ENCODE assay signal across 9 mouse cellular contexts in the genomic region with DNA sequence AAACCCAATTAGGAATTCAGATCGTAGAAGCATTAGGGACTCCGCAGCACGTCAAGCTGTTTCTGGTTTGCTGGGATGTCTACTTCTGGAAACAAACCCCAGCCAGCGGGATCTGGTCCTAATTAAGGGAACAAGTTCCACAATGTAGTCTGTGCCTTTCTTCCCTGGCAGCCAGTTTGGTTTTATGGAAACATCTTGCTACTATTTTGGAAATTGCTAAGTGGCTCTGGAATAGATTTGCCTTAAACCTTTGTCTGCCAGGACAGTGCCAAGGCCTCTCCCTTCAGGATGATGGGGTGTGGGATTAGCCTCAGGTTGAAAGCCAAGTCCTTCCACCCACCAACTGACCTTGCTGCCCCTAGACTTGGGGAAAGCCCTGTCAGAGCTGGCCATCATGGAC.
A peak's percentile ranks its signal among the peaks of the same experiment; 100 is the strongest.
DNase-seq lines count a peak whose midpoint lies in the region; ATAC-seq and TF ChIP-seq lines count a peak whose summit lies in the region.
"Had no signal": no experiment of that assay in that cellular context is flagged by ENCODE, and none has a peak within 500 bp of the region (broad histone marks: within the 10 kb centered on the region; RNA-seq: fewer than 3 reads in every experiment).

No protein-coding gene starts in this region.

- H3K79me2 ChIP-seq in heart, adult 2 months (replicated peaks; ENCODE audit: control insufficient read depth, insufficient read depth, low read length), result no peaks in the 10 kb centered on the region

- no peak overlapping the region; the same call in 1 of the 2 replicates for H3K4me3 ChIP-seq in heart, adult 2 months
- H3K4me3 ChIP-seq in forebrain, embryonic 10.5 days, result peak overlapping the region; percentile 23; the same call in 1 of the 2 replicates
- peak overlapping the region; percentile 37; the same call in 1 of the 2 replicates for H3K4me3 ChIP-seq in layer of hippocampus, adult 2 months
- no peak overlapping the region for H3K4me3 ChIP-seq in midbrain, postnatal 0 days (ENCODE audit: low read depth, low read length)
- no peak overlapping the region for H3K4me3 ChIP-seq in liver, embryonic 11.5 days (ENCODE audit: low read depth, low read length)

- no peaks in the 10 kb centered on the region for H3K9me3 ChIP-seq in forebrain, embryonic 10.5 days
- no peaks in the 10 kb centered on the region for H3K9me3 ChIP-seq in midbrain, postnatal 0 days (ENCODE audit: low read length)
- H3K9me3 ChIP-seq in liver, embryonic 11.5 days (ENCODE audit: control insufficient read depth, low read length), result no peaks in the 10 kb centered on the region

- intact Hi-C loops in heart, adult 2 months (cut with DNase I), result no loop called here
- intact Hi-C loops in heart, postnatal 25 days (cut with DNase I), result no loop called here

- H3K4me1 ChIP-seq in heart, adult 2 months (ENCODE audit: control insufficient read depth, insufficient read depth, low read length), result peaks cover 9% of the 10 kb centered on the region
- peaks cover 55% of the 10 kb centered on the region for H3K4me1 ChIP-seq in forebrain, embryonic 10.5 days
- H3K4me1 ChIP-seq in midbrain, postnatal 0 days (ENCODE audit: insufficient read depth, low read length), result peaks cover 8% of the 10 kb centered on the region
- no peaks in the 10 kb centered on the region; the same call in 1 of the 2 replicates for H3K4me1 ChIP-seq in liver, embryonic 11.5 days (replicated peaks; ENCODE audit: control insufficient read depth, insufficient read depth, low read length)

- H3K27me3 ChIP-seq in heart, adult 2 months (ENCODE audit: control insufficient read depth, insufficient read depth, low read length), result no peaks in the 10 kb centered on the region
- H3K27me3 ChIP-seq in forebrain, embryonic 10.5 days (ENCODE audit: poor library complexity, severe bottlenecking), result peaks cover 24% of the 10 kb centered on the region
- H3K27me3 ChIP-seq in midbrain, postnatal 0 days (ENCODE audit: insufficient read depth, low read length), result no peaks in the 10 kb centered on the region
- H3K27me3 ChIP-seq in liver, embryonic 11.5 days (replicated peaks; ENCODE audit: control insufficient read depth, insufficient read depth, low read length), result no peaks in the 10 kb centered on the region

- no peak for TF ChIP-seq CTCF in heart, adult 2 months (IDR thresholded peaks at IDR 0.05)
- no peak for TF ChIP-seq CTCF in layer of hippocampus, adult 2 months (conservative IDR thresholded peaks at IDR 0.05)
- no peak for TF ChIP-seq CTCF in midbrain, postnatal 0 days (IDR thresholded peaks at IDR 0.05)

- DNase-seq in heart, adult 2 months, result peak in 1 of 2 experiments; percentile 22
- DNase-seq in heart, postnatal 25 days (ENCODE audit: low spot score), result no peak
- peak; percentile 58 for DNase-seq in forebrain, embryonic 10.5 days (ENCODE audit: extremely low spot score, low spot score)
- peak; percentile 64 to 85 for DNase-seq in layer of hippocampus, adult 2 months (ENCODE audit: low spot score in 2 of 2)
- DNase-seq in midbrain, postnatal 0 days (ENCODE audit: low spot score), result peak; percentile 51
- no peak for DNase-seq in cerebellum, postnatal 4 days (ENCODE audit: low spot score in 2 of 2)
- no peak for DNase-seq in liver, embryonic 11.5 days (ENCODE audit: low spot score)
- no peak for DNase-seq in adrenal gland, adult 2 months
- DNase-seq: kidney, adult 9 months had no signal

- TF ChIP-seq POLR2A in heart, adult 2 months (IDR thresholded peaks at IDR 0.05; ENCODE audit: insufficient read depth, low read depth, low read length), result no peak

- WGBS in heart, adult 2 months, result 46% methylated on average over 4 of the region's 4 CpGs
- 8% methylated on average over 4 of the region's 4 CpGs for WGBS in forebrain, embryonic 10.5 days
- 22% methylated on average over 4 of the region's 4 CpGs for WGBS in midbrain, postnatal 0 days
- 58% methylated on average over 4 of the region's 4 CpGs for WGBS in liver, embryonic 11.5 days

- H3K36me3 ChIP-seq in heart, adult 2 months (ENCODE audit: control insufficient read depth, insufficient read depth, low read length), result no peaks in the 10 kb centered on the region; the same call in 1 of the 2 replicates
- H3K36me3 ChIP-seq in forebrain, embryonic 10.5 days (replicated peaks), result no peaks in the 10 kb centered on the region
- H3K36me3 ChIP-seq in midbrain, postnatal 0 days (ENCODE audit: insufficient read depth, low read length), result no peaks in the 10 kb centered on the region
- H3K36me3 ChIP-seq in liver, embryonic 11.5 days (ENCODE audit: control insufficient read depth, insufficient read depth, low read length), result no peaks in the 10 kb centered on the region

- H3K27ac ChIP-seq in heart, adult 2 months, result peak overlapping the region; percentile 8; the same call in 1 of the 2 replicates
- H3K27ac ChIP-seq in forebrain, embryonic 10.5 days, result peak overlapping the region; percentile 84
- H3K27ac ChIP-seq in layer of hippocampus, adult 2 months, result peak overlapping the region; percentile 83
- peak overlapping the region; percentile 38; the same call in 1 of the 2 replicates for H3K27ac ChIP-seq in midbrain, postnatal 0 days (ENCODE audit: low read depth, low read length)
- no peak overlapping the region for H3K27ac ChIP-seq in liver, embryonic 11.5 days (ENCODE audit: low read depth, low read length)

- TF ChIP-seq EP300 in heart, adult 2 months (IDR thresholded peaks at IDR 0.05; ENCODE audit: insufficient read depth, low read depth, low read length), result no peak

- no peak overlapping the region for H3K9ac ChIP-seq in heart, adult 2 months (ENCODE audit: low read depth, low read length)
- no peak overlapping the region for H3K9ac ChIP-seq in midbrain, postnatal 0 days (replicated peaks; ENCODE audit: low read length, poor library complexity, severe bottlenecking)
- no peak overlapping the region for H3K9ac ChIP-seq in liver, embryonic 11.5 days (ENCODE audit: low read depth, low read length)

- ATAC-seq in midbrain, postnatal 0 days (ENCODE audit: low FRiP score), result no peak
- no peak for ATAC-seq in liver, embryonic 11.5 days (replicated peaks; ENCODE audit: low FRiP score)

- H3K4me2 ChIP-seq in midbrain, postnatal 0 days (ENCODE audit: low read depth, low read length, poor library complexity, severe bottlenecking), result no peak overlapping the region
- no peak overlapping the region for H3K4me2 ChIP-seq in liver, embryonic 11.5 days

Comparison
In these comparisons a context has a peak if more than half of its experiments do, and no peak if none do; other contexts are left out.
1. DNase-seq: peak in forebrain, embryonic 10.5 days (single experiment), layer of hippocampus, adult 2 months (2 of 2) and midbrain, postnatal 0 days (single experiment); none in heart, postnatal 25 days (single experiment), cerebellum, postnatal 4 days (0 of 2), liver, embryonic 11.5 days (single experiment) and adrenal gland, adult 2 months (single experiment).
2. H3K4me3 ChIP-seq: peak in forebrain, embryonic 10.5 days (single experiment) and layer of hippocampus, adult 2 months (single experiment); none in heart, adult 2 months (single experiment), midbrain, postnatal 0 days (single experiment) and liver, embryonic 11.5 days (single experiment).